Mouse (Mus musculus) adrenal gland, postnatal 10 days (tissue): ENCODE results near the gene Hmga1b. TPM values are rescaled to one million over a fixed set of nuclear protein-coding genes. Genes with fewer than 3 reads are reported as not detected.
"Not testable (repeated sequence)": the region's sequence is repeated elsewhere in the genome, so short reads cannot be mapped to it uniquely, and the experiment has no call there.

Experiments
- DNase-seq: peaks from one replicate; pipeline ENCODE4 v3.0.0; 2021; ENCODE audit warnings: mixed read lengths
- long read RNA-seq, 2 experiments: library from polyadenylated mRNA; stranded (forward); transcript quantifications; one replicate each; pipeline ENCODE4 v2.0.0; 2021
- total RNA-seq, 2 experiments: library from RNA; stranded (reverse); gene quantifications; 2 replicates each; pipeline ENCODE4 v1.2.3; 2021

Gene Hmga1b
- 10 to 100 TPM; 23.9 to 46.6 TPM for total RNA-seq
- long read RNA-seq, experiment 1, transcript Hmga1b-201 (1 exons, 1,626 nt), result major isoform, 12 of 12 reads
- long read RNA-seq, experiment 1, partial matches to known transcripts, result 0 of 12 reads
- long read RNA-seq, experiment 1, other reads (novel, unspliced or antisense), result 0 of 12 reads
- long read RNA-seq, experiment 2, partial matches to known transcripts, result 0 of 2 reads
- long read RNA-seq, experiment 2, other reads (novel, unspliced or antisense), result 0 of 2 reads

GRCm38 (mm10) chr11:120762672-120763041, at the start of gene Hmga1b:
TSS of gene Hmga1b (plus strand) at chr11:120762794.
- DNase-seq, result not testable (repeated sequence)

DNA sequence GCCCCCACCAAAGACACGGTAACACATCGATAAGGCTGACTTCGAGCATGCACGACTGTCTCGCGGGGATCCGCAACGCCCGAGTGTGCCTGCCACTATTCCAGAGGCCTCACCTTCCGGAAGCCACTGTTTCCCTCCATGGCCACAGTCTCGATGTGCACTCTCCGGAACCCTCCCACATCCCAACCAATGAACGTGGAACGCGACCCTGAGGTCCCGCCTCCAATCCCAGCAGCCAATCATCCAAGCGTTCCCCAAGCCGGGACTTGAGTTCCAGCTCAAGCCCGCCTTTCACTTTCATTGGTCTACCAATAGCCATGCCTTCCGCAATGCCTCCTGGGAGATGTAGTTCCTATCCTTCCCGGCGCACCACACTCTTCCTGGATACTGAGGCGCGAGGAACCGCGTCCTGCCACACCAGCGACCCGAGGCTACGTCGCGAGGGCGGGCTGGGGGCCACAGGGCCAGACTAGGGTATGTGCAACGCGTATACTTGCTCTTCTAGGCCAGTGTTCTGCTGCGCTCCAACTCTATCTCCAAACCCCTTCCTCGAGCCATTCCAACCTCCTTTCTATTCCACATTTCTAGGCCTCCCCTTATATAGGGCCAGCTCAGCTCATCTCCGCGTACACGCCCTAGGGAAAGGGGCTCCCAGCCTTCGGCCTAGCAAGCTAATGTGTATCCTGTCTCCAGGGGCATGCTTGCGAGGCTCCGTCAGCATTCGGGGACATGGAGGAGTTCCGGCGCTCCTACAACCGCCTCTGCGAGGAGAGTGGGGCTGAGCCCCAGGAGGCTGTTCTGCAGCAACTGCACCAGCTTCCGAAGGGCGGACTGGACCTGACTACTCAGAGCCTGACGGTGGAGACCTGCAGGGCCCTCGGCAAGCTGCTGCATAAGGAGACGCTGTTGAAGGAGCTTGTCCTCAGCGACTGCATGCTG, 48.7 kb upstream of the Hmga1b start, which contains the start of the genes Cenpx and Lrrc45:
Gene Cenpx (minus strand): TSS at position 159 of the 939 bp plus-strand sequence.
Gene Lrrc45 (plus strand): TSS at position 346 of the 939 bp plus-strand sequence.
- peak; percentile 97 for DNase-seq

DNA sequence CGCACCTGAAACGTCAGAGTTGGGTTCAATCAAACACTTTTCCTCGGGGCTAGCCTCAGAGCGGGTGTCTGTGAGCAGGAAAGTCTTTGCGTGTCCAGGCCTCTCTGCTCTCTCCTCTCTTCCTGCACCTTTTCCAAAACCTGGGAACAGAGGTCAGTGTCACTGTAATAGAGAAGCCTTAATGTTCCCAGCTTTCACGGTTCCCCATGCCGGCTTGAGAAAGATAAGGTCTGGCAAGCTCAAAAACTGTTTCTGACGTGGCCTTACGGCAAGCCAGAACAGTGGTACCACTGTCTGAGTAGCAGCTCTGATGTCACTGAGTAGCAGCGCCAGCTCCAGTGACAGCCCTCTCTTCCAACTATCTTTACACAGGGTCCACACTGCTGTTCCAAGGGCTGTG, 48.0 kb upstream of the Hmga1b start:
- DNase-seq, result no peak

GRCm38 (mm10) chr11:120715131-120715530, 47.5 kb upstream of the Hmga1b start:
- DNase-seq, result no peak

DNA sequence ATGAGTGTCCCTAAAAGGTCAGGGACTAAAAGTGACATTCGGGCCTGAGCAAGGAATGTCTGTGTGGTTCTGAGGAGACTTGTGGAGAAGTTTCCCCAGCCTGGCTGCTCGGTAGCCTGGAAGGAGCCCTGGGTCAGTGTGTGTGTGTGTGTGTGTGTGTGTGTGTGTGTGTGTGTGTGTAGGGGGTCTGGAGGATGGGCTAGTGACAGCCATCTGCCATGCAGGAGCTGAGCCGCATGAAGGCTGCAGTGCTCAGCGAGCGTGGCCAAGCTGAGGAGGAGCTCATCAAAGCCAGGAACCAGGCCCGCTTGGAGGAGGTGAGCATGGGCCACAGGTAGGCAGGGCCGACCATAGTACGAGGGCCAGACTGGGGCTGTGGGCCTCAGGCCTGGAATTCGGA, 43.4 kb upstream of the Hmga1b start:
- no peak for DNase-seq

DNA sequence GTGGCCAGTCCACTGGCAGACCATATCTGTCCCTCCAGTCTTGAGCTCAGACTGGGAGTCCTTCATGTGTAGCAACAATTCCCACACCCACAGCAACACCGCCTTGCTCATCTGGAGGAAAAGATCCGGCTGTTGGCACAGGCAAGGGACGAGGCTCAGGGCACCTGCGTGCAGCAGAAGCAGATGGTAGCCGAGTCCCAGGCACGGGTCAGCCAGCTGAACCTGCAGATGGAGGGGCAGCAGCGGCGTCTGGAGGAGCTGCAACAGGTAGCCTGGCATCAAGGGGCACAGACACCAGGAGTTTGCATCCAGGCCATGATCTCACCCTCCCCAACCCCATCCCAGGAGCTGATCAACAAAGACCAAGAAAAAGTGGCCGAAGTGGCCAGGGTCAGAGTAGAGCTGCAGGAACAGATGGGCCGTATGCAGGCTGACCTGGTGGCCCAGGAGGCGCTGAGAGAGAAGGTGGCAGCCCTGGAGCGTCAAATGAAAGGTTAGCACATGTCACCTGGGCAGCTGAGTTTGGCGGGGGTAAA, 42.7 kb upstream of the Hmga1b start:
- no peak for DNase-seq

DNA sequence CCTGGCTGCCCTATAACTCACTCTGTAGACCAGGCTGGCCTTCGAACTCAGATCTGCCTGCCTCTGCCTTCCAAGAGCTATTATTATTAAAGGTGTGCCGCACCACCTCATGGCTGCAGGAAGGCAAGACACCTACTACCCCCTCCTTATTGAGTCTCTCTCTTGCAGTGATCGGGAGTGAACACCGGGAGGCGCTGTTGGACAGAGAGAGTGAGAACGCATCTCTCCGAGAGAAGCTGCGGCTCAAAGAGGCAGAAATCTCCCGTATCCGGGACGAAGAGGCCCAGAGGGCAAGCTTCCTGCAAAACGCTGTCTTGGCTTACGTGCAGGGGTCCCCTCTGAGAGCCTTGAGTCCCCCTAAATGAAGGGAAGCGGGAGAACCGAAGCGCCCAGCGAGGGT, 42.1 kb upstream of the Hmga1b start:
- DNase-seq, result peak; percentile 95

DNA sequence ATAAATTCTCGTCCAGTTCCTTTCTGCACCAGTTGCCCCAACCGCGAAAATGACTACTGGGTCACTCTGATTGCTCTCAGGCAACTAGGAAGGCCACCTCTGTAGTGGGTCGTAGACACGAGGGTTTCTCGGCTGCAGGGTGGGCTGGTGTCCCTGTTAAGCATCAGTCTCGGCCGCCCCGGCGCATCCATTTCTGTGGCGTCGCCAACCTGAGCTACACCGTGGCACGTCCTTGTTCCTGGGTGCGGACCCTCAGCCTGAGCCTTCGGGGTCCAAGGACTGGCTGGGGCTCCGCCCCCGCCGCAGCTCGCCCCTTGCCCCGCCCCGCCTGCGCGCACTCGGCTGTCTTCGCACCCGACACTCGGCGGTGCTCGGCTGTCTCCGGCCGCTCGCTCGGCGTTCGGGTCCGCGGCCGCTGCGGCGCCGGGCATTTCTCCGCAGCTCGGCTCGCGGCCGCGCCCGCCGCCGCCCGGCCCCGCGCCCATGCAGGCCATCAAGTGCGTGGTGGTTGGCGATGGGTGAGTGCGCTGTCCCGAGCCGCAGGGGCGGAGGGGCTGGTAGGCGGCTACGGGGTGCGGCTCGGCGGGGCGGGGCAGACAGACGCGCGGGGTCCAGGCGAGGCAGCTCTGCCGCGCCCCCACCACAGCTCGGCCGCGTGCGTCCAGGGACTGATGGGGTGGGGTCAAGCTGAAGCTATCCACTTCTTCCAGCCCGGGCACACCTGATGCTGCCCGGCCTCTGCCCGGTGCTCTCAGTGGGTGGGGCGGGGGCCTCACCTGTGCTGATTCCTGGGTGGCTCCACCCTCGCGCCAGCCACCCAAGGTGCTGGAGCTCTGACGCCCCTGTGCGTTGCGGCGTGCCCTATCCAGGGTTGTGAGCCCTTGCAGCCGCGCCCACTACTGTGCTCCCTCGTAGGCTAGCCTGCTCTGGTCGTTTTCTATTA, 41.2 kb upstream of the Hmga1b start, which contains the start of gene Rac3:
Gene Rac3 (plus strand): TSS at position 347 of the 943 bp plus-strand sequence.
- DNase-seq, result peak; percentile 83

DNA sequence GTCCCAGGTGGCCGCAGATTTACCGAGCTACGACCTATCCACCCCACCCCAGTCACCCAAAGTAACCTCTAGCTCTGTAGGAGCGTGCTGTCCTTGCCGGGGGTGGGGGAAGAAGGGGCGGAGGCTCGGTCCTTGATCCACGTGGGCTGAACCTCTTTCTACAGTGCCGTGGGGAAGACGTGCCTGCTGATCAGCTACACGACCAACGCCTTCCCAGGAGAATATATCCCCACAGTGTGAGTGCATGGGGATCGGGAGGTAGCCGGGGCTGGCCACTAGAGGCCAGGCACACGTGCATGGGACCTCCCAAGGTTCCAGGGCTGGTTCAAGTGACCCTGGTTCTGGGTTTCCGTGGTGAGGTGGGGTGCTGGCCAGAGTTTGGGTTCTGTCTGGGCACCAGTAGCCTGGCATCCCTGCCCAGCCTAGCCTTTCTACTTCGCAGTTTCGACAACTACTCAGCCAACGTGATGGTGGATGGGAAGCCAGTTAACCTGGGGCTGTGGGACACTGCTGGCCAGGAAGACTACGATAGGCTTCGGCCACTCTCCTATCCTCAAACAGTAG, 40.4 kb upstream of the Hmga1b start:
- no peak for DNase-seq

DNA sequence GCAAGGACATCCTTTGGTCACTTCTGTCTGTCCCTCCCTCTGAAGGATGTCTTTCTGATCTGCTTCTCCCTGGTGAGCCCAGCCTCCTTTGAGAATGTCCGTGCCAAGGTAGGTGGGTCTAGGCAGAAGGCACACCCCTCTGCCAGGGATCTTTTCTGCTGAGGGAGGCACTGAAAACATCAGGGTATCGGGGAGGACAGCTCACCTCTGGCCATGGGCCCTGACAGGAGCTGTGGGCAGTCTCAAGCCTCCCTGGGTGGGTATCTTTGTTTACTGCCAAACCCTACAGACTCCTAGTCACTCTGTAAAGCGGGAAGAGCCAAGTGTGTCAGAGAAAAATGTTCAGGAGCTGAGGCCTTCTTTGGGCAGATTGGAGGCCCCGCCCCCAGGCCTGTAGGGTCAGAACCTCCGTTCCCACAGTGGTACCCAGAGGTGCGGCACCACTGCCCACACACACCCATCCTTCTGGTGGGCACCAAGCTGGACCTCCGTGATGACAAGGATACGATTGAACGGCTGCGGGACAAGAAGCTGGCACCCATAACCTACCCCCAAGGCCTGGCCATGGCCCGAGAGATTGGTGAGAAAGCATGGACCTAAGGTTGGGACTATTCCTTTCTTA, 39.7 kb upstream of the Hmga1b start:
- DNase-seq, result no peak

GRCm38 (mm10) chr11:120723509-120723908, 39.1 kb upstream of the Hmga1b start:
- DNase-seq, result no peak

DNA sequence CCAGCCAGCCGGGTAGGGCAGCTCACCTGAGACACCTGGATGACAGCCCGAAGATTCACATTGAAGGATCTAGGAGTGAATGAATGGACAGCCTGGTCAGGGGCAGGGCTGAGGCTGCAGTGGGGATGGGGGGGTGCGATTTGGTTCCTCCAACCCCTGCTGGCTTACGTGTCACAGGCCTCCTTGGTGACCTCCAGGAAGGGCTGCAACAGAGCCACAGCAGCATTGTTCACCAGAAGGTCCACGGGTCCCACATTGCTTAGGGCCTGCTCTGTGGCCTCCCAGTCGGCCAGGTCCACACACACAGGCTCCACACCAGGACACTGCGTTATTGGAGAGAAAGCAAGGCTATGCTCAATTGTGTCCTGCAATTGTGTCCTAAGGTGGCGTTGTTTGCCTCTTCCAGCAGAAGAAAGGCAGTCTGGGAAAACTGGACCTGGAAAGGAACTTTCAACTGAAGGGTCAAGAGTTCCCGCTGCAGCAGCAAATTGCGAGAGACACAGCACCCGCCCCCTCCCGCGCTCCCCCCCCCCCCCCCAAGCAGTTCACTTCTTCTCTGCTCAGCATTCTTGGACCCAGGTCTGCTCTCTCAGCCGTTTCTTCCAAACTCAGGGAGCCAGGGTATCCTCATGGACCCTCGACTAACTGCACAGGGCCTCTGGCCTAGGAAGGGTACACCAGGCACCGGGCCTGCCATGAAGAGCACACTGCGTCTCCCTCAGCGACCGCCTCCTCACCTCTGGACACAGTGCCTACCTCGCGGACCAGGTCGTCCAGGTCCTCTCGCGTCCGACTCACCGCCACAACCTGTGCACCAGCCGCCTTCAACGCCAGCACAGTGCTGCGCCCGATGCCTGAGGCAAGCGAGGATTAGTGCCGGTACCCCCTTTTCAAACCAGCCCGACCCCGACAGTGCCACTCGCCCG, 36.1 kb upstream of the Hmga1b start:
- DNase-seq, result no peak

DNA sequence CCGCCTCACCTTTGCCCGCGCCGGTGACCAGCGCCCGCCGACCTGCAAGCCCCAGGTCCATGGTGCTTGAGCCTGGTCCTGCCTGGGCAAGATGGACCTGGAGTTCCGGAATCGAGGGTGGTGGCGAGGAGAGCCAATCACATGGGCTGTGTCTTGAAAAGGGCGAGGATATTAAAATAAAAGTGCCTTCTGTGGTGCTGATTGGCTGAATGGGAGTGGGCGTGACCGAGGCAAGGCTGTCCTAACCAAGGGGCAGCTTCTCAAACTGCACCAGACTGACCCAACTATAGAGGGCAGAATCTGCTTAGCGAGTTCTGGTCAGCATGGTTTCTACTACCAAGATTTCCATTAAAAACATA, 35.4 kb upstream of the Hmga1b start, which contains the start of gene Dcxr:
Gene Dcxr (minus strand): TSS at position 113 of the 359 bp plus-strand sequence.
- DNase-seq, result peak; percentile 92

GRCm38 (mm10) chr11:120727564-120727963, 35.0 kb upstream of the Hmga1b start:
- no peak for DNase-seq

GRCm38 (mm10) chr11:120728530-120729240, 33.9 kb upstream of the Hmga1b start:
- DNase-seq, result no peak

- DNase-seq, result not testable (repeated sequence)
Observed at GRCm38 (mm10) chr11:120729432-120730050, 33.1 kb upstream of the Hmga1b start.

DNA sequence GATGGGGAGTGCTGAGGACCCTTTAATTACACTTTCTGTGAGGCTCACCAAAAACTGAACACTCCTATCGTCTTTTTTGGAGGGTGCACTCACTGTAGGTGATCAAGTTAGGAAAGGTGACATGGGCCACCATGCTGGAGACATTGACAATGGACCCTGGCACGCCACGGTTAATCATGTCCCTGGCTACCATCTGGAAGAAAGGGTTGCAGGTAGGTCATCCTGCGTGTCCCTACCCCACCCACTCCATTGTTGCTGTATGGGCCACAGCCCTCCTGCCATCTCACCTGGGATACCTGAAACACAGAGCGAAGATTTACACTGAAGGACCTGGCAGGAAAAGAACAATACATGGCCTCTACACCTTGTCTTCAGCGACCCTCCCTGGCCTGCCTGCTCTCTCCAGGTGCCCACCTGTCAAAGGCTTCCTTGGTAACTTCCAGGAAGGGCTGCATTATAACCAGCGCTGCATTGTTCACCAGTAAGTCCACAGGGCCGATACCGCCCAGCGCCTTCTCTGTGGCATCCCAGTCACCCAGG, 32.2 kb upstream of the Hmga1b start:
- DNase-seq, result no peak

DNA sequence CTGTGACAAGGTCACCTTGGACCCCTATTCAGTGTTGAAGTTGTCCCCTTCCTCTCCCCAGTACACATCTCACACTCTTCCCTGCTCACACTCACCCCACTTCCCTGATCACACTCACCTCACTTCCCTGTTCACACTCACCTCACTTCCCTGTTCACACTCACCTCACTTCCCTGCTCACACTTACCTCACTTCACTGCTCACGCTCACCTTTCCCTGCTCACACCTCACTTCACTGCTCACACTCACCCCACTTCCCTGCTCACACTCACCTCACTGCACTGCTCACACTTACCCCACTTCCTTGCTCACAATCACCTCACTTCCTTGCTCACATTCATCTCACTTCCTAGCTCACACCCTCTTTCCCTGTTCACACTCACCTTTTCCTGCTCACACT, 31.2 kb upstream of the Hmga1b start:
- DNase-seq, result no peak
